Mouse (Mus musculus): ENCODE measurements at regions not wholly inside any gene's neighbourhood (a gene's known extent, or its start where the extent isn't known, plus 50 kb on each side); places are given as distances from the start of the nearest gene placed in this dataset.

DNA sequence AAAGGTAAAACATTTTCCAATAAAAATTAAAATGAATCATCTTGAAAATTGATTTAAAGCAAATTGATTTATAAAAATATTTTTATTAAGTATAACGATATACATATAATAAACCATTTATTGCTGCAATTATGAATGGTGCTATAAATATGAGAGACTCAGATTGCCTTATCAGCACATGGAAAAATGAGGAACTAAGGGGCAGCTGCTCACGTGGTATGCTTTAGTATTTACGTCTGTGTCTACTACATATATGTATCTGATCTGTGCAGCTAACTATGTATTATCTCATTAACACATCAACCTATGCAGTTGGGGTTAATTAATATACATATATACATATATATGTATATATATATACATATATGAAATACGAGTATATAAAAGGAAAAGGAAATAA is 156.6 kb upstream of the Pdcd1 start:
- DNase-seq = no peak
- 85% methylated on average over 4 of the region's 4 CpGs for WGBS
- Histone ChIP-seq H3K4me1 (ENCODE audit: control insufficient read depth, insufficient read depth, low read length) (no peaks in the 10 kb centered on the region), H3K4me3 (replicated peaks; ENCODE audit: insufficient read depth, low read depth, low read length) (no peak overlapping the region), H3K27ac (ENCODE audit: insufficient read depth, low read length) (no peak overlapping the region), H3K27me3 (ENCODE audit: control insufficient read depth, insufficient read depth, low read length) (no peaks in the 10 kb centered on the region)
- TF ChIP-seq CTCF (IDR thresholded peaks at IDR 0.05; ENCODE audit: borderline replicate concordance, insufficient read depth, low read depth, low read length) = no peak
- no peak for TF ChIP-seq POLR2A (IDR thresholded peaks at IDR 0.05; ENCODE audit: borderline replicate concordance, insufficient read depth, low read length)

DNA sequence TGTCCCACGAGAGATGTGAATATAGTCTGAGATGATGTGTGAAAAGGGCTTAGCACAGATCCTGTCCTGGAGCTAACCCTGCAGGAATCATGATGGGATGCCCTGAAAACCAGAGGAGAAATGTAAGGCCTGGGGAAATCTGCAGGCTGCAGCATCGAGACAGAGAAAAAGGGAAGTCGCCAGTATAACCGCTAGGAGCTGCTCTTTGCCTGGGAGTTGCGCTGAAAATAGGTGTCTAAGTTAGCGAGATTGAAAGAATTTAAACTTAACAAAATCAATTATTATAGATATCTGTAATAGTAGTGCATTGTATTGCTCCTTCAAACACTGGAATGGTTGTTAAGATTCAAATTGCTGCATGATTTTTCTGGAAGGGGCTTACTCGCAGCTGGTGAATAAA is 155.5 kb upstream of the Pdcd1 start:
- TF ChIP-seq POLR2A (IDR thresholded peaks at IDR 0.05; ENCODE audit: borderline replicate concordance, insufficient read depth, low read length) = no peak
- no peak for TF ChIP-seq CTCF (IDR thresholded peaks at IDR 0.05; ENCODE audit: borderline replicate concordance, insufficient read depth, low read depth, low read length)
- Histone ChIP-seq H3K27ac (ENCODE audit: insufficient read depth, low read length) (no peak overlapping the region), H3K4me3 (replicated peaks; ENCODE audit: insufficient read depth, low read depth, low read length) (no peak overlapping the region), H3K27me3 (ENCODE audit: control insufficient read depth, insufficient read depth, low read length) (no peaks in the 10 kb centered on the region), H3K4me1 (ENCODE audit: control insufficient read depth, insufficient read depth, low read length) (no peaks in the 10 kb centered on the region)
- no peak for DNase-seq
- 83% methylated on average over 7 of the region's 7 CpGs for WGBS

DNA sequence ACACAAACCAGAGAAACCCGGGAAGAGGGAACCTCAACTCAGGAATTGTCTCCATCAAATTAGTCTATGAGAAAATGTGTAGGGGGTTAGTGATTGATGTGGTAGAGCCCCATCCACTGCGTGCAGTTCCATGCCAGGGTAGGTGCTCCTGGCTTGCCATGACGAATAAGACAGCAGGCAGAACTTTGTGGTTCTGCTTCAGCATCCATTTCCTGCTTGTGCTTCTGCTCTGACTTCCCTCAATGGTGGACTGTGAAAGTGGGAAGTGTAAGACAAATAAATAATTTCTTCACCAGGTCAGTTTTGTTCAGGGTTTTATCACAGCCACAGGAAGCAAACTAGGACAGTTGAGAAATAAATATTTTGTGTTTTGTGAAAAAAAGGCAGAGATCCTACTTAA is 150.9 kb upstream of the Pdcd1 start:
- Histone ChIP-seq H3K4me1 (ENCODE audit: control insufficient read depth, insufficient read depth, low read length) (no peaks in the 10 kb centered on the region), H3K4me3 (replicated peaks; ENCODE audit: insufficient read depth, low read depth, low read length) (no peak overlapping the region), H3K27ac (ENCODE audit: insufficient read depth, low read length) (no peak overlapping the region), H3K27me3 (ENCODE audit: control insufficient read depth, insufficient read depth, low read length) (no peaks in the 10 kb centered on the region)
- WGBS = 93% methylated on average over 3 of the region's 3 CpGs
- DNase-seq = no peak
- TF ChIP-seq POLR2A (IDR thresholded peaks at IDR 0.05; ENCODE audit: borderline replicate concordance, insufficient read depth, low read length) (no peak), CTCF (IDR thresholded peaks at IDR 0.05; ENCODE audit: borderline replicate concordance, insufficient read depth, low read depth, low read length) (no peak)

DNA sequence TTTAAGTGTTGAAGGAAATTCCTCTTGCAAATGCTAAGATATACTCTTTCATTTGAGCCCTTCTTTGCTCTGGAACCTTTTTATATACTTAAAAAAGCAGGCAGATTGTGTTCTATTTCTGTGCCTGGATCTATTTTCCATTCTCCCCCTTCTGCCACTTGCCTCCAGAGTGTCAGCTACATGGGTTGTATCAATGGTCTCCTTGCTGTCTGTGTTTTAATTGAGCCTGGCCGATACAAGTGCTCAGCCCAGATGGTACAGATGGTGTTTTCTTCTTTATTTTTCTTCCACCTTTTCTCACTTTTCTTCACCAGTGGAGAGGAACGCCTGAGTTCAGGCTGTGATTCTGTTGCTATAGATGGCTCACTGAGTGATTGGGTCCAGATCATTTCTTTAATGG is 131.5 kb upstream of the Pdcd1 start:
- no peaks in the 10 kb centered on the region for H3K27me3 ChIP-seq (ENCODE audit: control insufficient read depth, insufficient read depth, low read length)
- H3K27ac ChIP-seq (ENCODE audit: insufficient read depth, low read length) = no peak overlapping the region
- DNase-seq = no peak
- TF ChIP-seq POLR2A (IDR thresholded peaks at IDR 0.05; ENCODE audit: borderline replicate concordance, insufficient read depth, low read length) (no peak), CTCF (IDR thresholded peaks at IDR 0.05; ENCODE audit: borderline replicate concordance, insufficient read depth, low read depth, low read length) (no peak)
- WGBS = 73% methylated on average over 2 of the region's 2 CpGs
- no peak overlapping the region for H3K4me3 ChIP-seq (replicated peaks; ENCODE audit: insufficient read depth, low read depth, low read length)
- H3K4me1 ChIP-seq (ENCODE audit: control insufficient read depth, insufficient read depth, low read length) = no peaks in the 10 kb centered on the region

DNA sequence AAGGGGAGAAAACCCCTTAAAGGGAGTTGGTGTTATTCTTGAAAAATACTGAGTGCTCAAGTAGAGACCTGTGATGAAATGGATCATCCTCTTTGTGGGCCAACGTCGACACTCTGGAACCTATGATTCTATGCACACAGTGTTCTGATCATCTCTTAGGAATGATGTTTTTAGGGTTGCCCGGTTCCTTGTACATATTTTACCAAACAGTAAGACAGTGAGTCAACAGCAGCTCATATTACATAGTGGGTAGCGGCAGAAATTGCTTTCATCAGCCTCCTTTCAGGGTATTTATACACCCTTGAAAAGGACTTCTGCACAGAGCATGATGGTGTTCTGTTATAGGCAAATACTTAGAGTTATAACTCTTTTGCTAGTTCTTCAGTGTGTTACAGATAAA is 97.6 kb upstream of the Pdcd1 start:
- no peak overlapping the region for H3K27ac ChIP-seq (ENCODE audit: insufficient read depth, low read length)

DNA sequence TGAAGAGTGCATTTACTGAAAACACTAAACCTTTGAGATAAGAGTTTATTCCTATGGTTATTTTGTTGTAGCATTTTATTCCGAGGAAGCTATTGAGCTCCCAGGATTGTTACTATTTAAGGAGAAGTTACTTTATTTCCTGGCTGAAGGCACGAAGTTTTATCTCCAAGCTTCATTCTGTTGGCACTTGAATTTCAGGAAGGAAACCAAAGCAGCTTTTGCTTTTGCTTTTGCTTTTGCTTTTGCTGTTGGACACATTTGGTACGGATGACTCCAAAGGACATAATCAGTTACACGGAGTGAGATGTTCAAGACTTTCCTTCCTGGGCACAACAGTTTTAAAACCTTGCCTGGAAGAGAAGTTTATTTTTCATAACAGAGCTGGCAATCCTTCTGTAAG is 94.7 kb upstream of the Pdcd1 start:
- TF ChIP-seq POLR2A (IDR thresholded peaks at IDR 0.05; ENCODE audit: borderline replicate concordance, insufficient read depth, low read length) (no peak), CTCF (IDR thresholded peaks at IDR 0.05; ENCODE audit: borderline replicate concordance, insufficient read depth, low read depth, low read length) (no peak)
- Histone ChIP-seq H3K27me3 (ENCODE audit: control insufficient read depth, insufficient read depth, low read length) (no peaks in the 10 kb centered on the region), H3K4me3 (replicated peaks; ENCODE audit: insufficient read depth, low read depth, low read length) (no peak overlapping the region), H3K27ac (ENCODE audit: insufficient read depth, low read length) (no peak overlapping the region), H3K4me1 (ENCODE audit: control insufficient read depth, insufficient read depth, low read length) (no peaks in the 10 kb centered on the region)
- no peak for DNase-seq
- 85% methylated on average over 4 of the region's 4 CpGs for WGBS

More for the DNA sequence above, 97.6 kb upstream of the Pdcd1 start:
- H3K27me3 ChIP-seq (ENCODE audit: control insufficient read depth, insufficient read depth, low read length) = no peaks in the 10 kb centered on the region
- no peaks in the 10 kb centered on the region for H3K4me1 ChIP-seq (ENCODE audit: control insufficient read depth, insufficient read depth, low read length)
- DNase-seq = no peak
- 92% methylated on average over 4 of the region's 4 CpGs for WGBS
- TF ChIP-seq CTCF (IDR thresholded peaks at IDR 0.05; ENCODE audit: borderline replicate concordance, insufficient read depth, low read depth, low read length) (no peak), POLR2A (IDR thresholded peaks at IDR 0.05; ENCODE audit: borderline replicate concordance, insufficient read depth, low read length) (no peak)
- no peak overlapping the region for H3K4me3 ChIP-seq (replicated peaks; ENCODE audit: insufficient read depth, low read depth, low read length)

DNA sequence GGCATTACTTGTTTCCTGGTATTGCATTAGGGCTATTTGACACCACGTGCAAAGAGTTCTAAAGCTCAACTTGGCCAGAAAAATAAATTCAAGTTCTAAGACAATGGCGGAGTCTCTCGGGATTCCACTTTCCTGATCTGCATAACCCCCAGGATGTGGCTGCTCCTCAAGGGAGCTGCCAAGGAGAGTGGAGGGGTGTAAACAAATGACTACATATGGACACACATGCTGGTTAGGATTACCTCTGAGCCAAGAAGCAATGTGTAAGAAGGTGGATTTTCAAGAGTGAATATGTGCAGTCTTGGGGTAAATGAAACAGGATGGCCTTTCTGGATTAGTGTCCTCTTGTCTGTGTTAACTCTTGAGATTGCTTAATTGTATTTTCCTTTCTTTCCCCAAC is 88.2 kb upstream of the Pdcd1 start:
- H3K27me3 ChIP-seq (ENCODE audit: control insufficient read depth, insufficient read depth, low read length) = no peaks in the 10 kb centered on the region
- no peaks in the 10 kb centered on the region for H3K4me1 ChIP-seq (ENCODE audit: control insufficient read depth, insufficient read depth, low read length)
- no peak for TF ChIP-seq POLR2A (IDR thresholded peaks at IDR 0.05; ENCODE audit: borderline replicate concordance, insufficient read depth, low read length)
- TF ChIP-seq CTCF (IDR thresholded peaks at IDR 0.05; ENCODE audit: borderline replicate concordance, insufficient read depth, low read depth, low read length) = no peak
- no peak for DNase-seq
- no peak overlapping the region for H3K27ac ChIP-seq (ENCODE audit: insufficient read depth, low read length)
- no peak overlapping the region for H3K4me3 ChIP-seq (replicated peaks; ENCODE audit: insufficient read depth, low read depth, low read length)
- 43% methylated on average over 3 of the region's 3 CpGs for WGBS

DNA sequence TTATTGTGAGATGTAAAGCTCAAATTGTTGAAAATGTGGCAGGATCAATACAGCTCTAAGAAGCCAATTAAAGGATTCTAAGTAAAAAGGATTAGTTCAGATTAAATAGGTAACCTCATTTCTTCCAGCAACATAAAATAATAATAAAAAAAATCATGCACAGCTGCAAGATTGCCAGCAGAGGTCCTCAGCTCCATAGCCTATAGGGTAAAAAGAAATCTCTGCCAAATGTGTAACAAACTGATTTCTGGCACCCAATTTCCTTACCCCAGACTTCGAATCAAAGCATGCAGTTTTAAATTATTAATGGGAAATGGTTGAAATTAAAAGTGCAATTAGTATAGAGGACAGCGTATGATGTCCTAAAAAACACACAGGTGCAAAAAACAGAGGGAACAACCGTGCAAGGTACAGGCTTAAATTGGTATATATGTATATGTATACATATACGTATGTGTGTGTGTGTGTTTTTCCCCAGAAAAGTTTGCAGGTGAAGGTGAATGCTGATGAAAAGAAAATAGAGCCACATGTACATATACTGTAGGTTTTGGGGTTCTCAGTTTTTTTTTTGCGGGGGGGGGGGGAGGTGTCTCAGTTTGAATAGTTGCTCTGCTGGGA is 87.2 kb upstream of the Pdcd1 start:
- DNase-seq = no peak
- Histone ChIP-seq H3K4me1 (ENCODE audit: control insufficient read depth, insufficient read depth, low read length) (no peaks in the 10 kb centered on the region), H3K27ac (ENCODE audit: insufficient read depth, low read length) (no peak overlapping the region), H3K27me3 (ENCODE audit: control insufficient read depth, insufficient read depth, low read length) (no peaks in the 10 kb centered on the region), H3K4me3 (replicated peaks; ENCODE audit: insufficient read depth, low read depth, low read length) (no peak overlapping the region)
- WGBS = 69% methylated on average over 5 of the region's 5 CpGs
- no peak for TF ChIP-seq CTCF (IDR thresholded peaks at IDR 0.05; ENCODE audit: borderline replicate concordance, insufficient read depth, low read depth, low read length)
- TF ChIP-seq POLR2A (IDR thresholded peaks at IDR 0.05; ENCODE audit: borderline replicate concordance, insufficient read depth, low read length) = no peak
